Mouse (Mus musculus) intestine, postnatal 0 days (tissue): ENCODE data around the gene Gm10638. TPM values are rescaled to one million over a fixed set of nuclear protein-coding genes. Genes with fewer than 3 reads are reported as not detected.
A peak's percentile ranks its signal among the peaks of the same experiment; 100 is the strongest.

ENCODE experiments used
- ATAC-seq: fragments of 200-750 bp; cut with Nextera tagmentation; 2 replicates; pipeline ENCODE4 v1.8.0; 2017; ENCODE audit warnings: mild to moderate bottlenecking, moderate TSS enrichment, moderate library complexity
- H3K27ac ChIP-seq: fragments of 300-500 bp; sonication (generic); 2 replicates; pipeline ENCODE4 v1.5.1; 2014; ENCODE audit warnings: mild to moderate bottlenecking, low read depth, low read length, moderate library complexity
- H3K27me3 ChIP-seq: fragments of 300-500 bp; sonication (generic); replicated peaks from 2 replicates; pipeline ENCODE4 v1.6.1; 2014; ENCODE audit warnings: low read length, mixed read lengths; ENCODE audit not compliant: control insufficient read depth, insufficient read depth
- H3K36me3 ChIP-seq: fragments of 300-500 bp; sonication (generic); 2 replicates; pipeline ENCODE4 v1.6.1; 2014; ENCODE audit warnings: mild to moderate bottlenecking, moderate library complexity; ENCODE audit not compliant: control insufficient read depth, insufficient read depth
- H3K4me1 ChIP-seq: fragments of 300-500 bp; sonication (generic); replicated peaks from 2 replicates; pipeline ENCODE4 v1.6.1; 2014; ENCODE audit warnings: antibody characterized with exemption, low read length, mixed read lengths; ENCODE audit not compliant: control insufficient read depth, insufficient read depth
- H3K4me2 ChIP-seq: fragments of 300-500 bp; sonication (generic); replicated peaks from 2 replicates; pipeline ENCODE4 v1.6.1; 2014; ENCODE audit warnings: low read depth, mild to moderate bottlenecking, moderate library complexity
- H3K4me3 ChIP-seq: fragments of 300-500 bp; sonication (generic); 2 replicates; pipeline ENCODE4 v1.5.1; 2014; ENCODE audit warnings: low read depth, low read length
- H3K9ac ChIP-seq: fragments of 300-500 bp; sonication (generic); 2 replicates; pipeline ENCODE4 v1.6.1; 2014; ENCODE audit warnings: mild to moderate bottlenecking, low read depth, low read length
- H3K9me3 ChIP-seq: fragments of 300-500 bp; sonication (generic); 2 replicates; pipeline ENCODE4 v1.6.1; 2016; ENCODE audit warnings: mixed run types; ENCODE audit not compliant: control insufficient read depth
- CTCF ChIP-seq: sonication (generic); IDR thresholded peaks from 2 replicates; pipeline ENCODE4 v1.5.1; 2016; ENCODE audit warnings: low read depth, mild to moderate bottlenecking, control low read depth, antibody characterized with exemption, moderate library complexity
- WGBS: fragments of 180-500 bp; shearing (Covaris S2); extraction: QIAGEN DNeasy Blood & Tissue Kit; methylation state at CpG from one replicate; pipeline ENCODE4 v1.1.7; 2014; 5-methylcytosine and 5-hydroxymethylcytosine counted together
- polyA plus RNA-seq: library from polyadenylated mRNA; unstranded; fragments of >200 nt; fragmentation: Nextera tagmentation; extraction: Ambion mirVana; gene quantifications from 2 replicates; pipeline ENCODE4 v1.2.1, GENCODE M21; 2015

Gene Gm10638
- polyA plus RNA-seq, 1 experiment from 2014 or later: 4.3 TPM

- H3K27ac ChIP-seq: peak overlapping the region; percentile 99
- peak overlapping the region; percentile 88 for H3K4me2 ChIP-seq
- no peak for TF ChIP-seq CTCF
- no peaks in the 10 kb centered on the region for H3K36me3 ChIP-seq
- no peaks in the 10 kb centered on the region for H3K27me3 ChIP-seq
- H3K4me1 ChIP-seq: peaks cover 10% of the 10 kb centered on the region; the same call in 1 of the 2 replicates
- 13% methylated on average over 18 of the region's 18 CpGs for WGBS
- peak overlapping the region; percentile 92 for H3K4me3 ChIP-seq
- H3K9ac ChIP-seq: peak overlapping the region; percentile 99
- no peaks in the 10 kb centered on the region for H3K9me3 ChIP-seq
- ATAC-seq: no peak
These were observed 932 bp upstream of the Gm10638 start for GRCm38 (mm10) chr8:86744313-86745220.

- Histone ChIP-seq H3K4me2 (peak overlapping the region; percentile 88), H3K9me3 (no peaks in the 10 kb centered on the region), H3K27ac (peak overlapping the region; percentile 99), H3K27me3 (no peaks in the 10 kb centered on the region), H3K4me3 (peak overlapping the region; percentile 92), H3K9ac (peak overlapping the region; percentile 99), H3K4me1 (peaks cover 10% of the 10 kb centered on the region; the same call in 1 of the 2 replicates), H3K36me3 (no peaks in the 10 kb centered on the region)
- ATAC-seq: peak; percentile 93
- TF ChIP-seq CTCF: 0 out of 2 replicates have a peak, but pooled peaks have one; percentile 25
- WGBS: under 1% methylated on average over 69 of the region's 70 CpGs
These were observed 489 bp downstream of the Gm10638 start for GRCm38 (mm10) chr8:86745935-86746441.

- no peak for ATAC-seq
- Histone ChIP-seq H3K9ac (peak overlapping the region; percentile 99; the same call in 1 of the 2 replicates), H3K4me3 (peak overlapping the region; percentile 92), H3K4me1 (peaks cover 10% of the 10 kb centered on the region; the same call in 1 of the 2 replicates), H3K27ac (no peak overlapping the region), H3K4me2 (peak overlapping the region; percentile 88), H3K36me3 (no peaks in the 10 kb centered on the region), H3K9me3 (no peaks in the 10 kb centered on the region), H3K27me3 (no peaks in the 10 kb centered on the region)
- TF ChIP-seq CTCF: no peak
- WGBS: 6% methylated on average over 11 of the region's 11 CpGs
These were observed 1.0 kb downstream of the Gm10638 start for GRCm38 (mm10) chr8:86746511-86746910.

- 57% methylated on average over 2 of the region's 2 CpGs for WGBS
- Histone ChIP-seq H3K9me3 (no peaks in the 10 kb centered on the region), H3K36me3 (no peaks in the 10 kb centered on the region), H3K27ac (no peak overlapping the region), H3K4me2 (no peak overlapping the region), H3K4me1 (peaks cover 6% of the 10 kb centered on the region; the same call in 1 of the 2 replicates), H3K4me3 (no peak overlapping the region), H3K27me3 (no peaks in the 10 kb centered on the region), H3K9ac (no peak overlapping the region)
- no peak for TF ChIP-seq CTCF
- no peak for ATAC-seq
These were observed 4.3 kb downstream of the Gm10638 start for GRCm38 (mm10) chr8:86749842-86750241.

- peak; percentile 34; the same call in 1 of the 2 replicates for ATAC-seq
- H3K27ac ChIP-seq: peak overlapping the region; percentile 68
- no peaks in the 10 kb centered on the region for H3K9me3 ChIP-seq
- peak overlapping the region; percentile 46 for H3K4me2 ChIP-seq
- H3K9ac ChIP-seq: no peak overlapping the region
- WGBS: 29% methylated on average over 23 of the region's 23 CpGs
- no peaks in the 10 kb centered on the region for H3K36me3 ChIP-seq
- TF ChIP-seq CTCF: no peak
- H3K4me1 ChIP-seq: 0 out of 2 replicates have a peak, but pooled peaks cover 11% of the 10 kb centered on the region
- no peaks in the 10 kb centered on the region for H3K27me3 ChIP-seq
- no peak overlapping the region for H3K4me3 ChIP-seq
These were observed 11.6 kb downstream of the Gm10638 start for GRCm38 (mm10) chr8:86756948-86757733.
